ENCODE assay signal across 8 mouse cellular contexts in genomic region chr16:4881400-4882351, GRCm38 (mm10). TPM values are rescaled to one million over a fixed set of nuclear protein-coding genes. Genes with fewer than 3 reads are reported as not detected.
DNase-seq lines count a peak whose midpoint lies in the region; TF ChIP-seq lines count a peak whose summit lies in the region.

No protein-coding gene starts in this region.

- 87% methylated on average over 10 of the region's 10 CpGs for WGBS in macrophage (ENCODE audit: missing documents)
- WGBS in cerebellum, adult 2 months, result 47% methylated on average over 10 of the region's 10 CpGs

- peaks cover 36% of the 10 kb centered on the region for H3K79me2 ChIP-seq in macrophage (ENCODE audit: inconsistent target)

- DNase-seq in layer of hippocampus, adult 2 months (ENCODE audit: low spot score in 2 of 2), result no peak
- DNase-seq in layer of hippocampus, adult 9-10 months (ENCODE audit: low spot score), result no peak
- DNase-seq in induced T-regulatory cell, adult 2 months (ENCODE audit: low read depth), result peak; percentile 57
- DNase-seq in layer of hippocampus, postnatal 14 days (ENCODE audit: low spot score in 2 of 2), result no peak
- no peak for DNase-seq in adrenal gland, adult 2 months
- DNase-seq in cerebellum, adult 2 months, result no peak

- no peaks in the 10 kb centered on the region for H3K36me3 ChIP-seq in macrophage (ENCODE audit: inconsistent target)

- no peak for TF ChIP-seq CTCF in layer of hippocampus, adult 2 months (conservative IDR thresholded peaks at IDR 0.05)
- no peak for TF ChIP-seq CTCF in cerebellum, adult 2 months (IDR thresholded peaks at IDR 0.05; ENCODE audit: borderline replicate concordance, insufficient read depth, low read depth, low read length)

- H3K27ac ChIP-seq in layer of hippocampus, adult 2 months, result peak overlapping the region; percentile 99
- peak overlapping the region; percentile 99 for H3K27ac ChIP-seq in brown adipose tissue, adult 24 weeks (replicated peaks; ENCODE audit: low read depth, low read length)
- H3K27ac ChIP-seq in macrophage, result peak overlapping the region; percentile 93
- H3K27ac ChIP-seq in cerebellum, adult 2 months (ENCODE audit: insufficient read depth, low read length), result no peak overlapping the region

- peaks cover 13% of the 10 kb centered on the region for H3K4me1 ChIP-seq in brown adipose tissue, adult 24 weeks (ENCODE audit: control insufficient read depth, insufficient read depth, insufficient read length, low read length)
- H3K4me1 ChIP-seq in cerebellum, adult 2 months (ENCODE audit: control insufficient read depth, insufficient read depth, low read length), result peaks cover 18% of the 10 kb centered on the region

- H3K4me3 ChIP-seq in layer of hippocampus, adult 2 months, result peak overlapping the region; percentile 76
- peak overlapping the region; percentile 83; the same call in 1 of the 2 replicates for H3K4me3 ChIP-seq in brown adipose tissue, adult 24 weeks (ENCODE audit: insufficient read depth, low read depth, low read length)
- peak overlapping the region; percentile 71 for H3K4me3 ChIP-seq in macrophage (ENCODE audit: inconsistent target)
- no peak overlapping the region for H3K4me3 ChIP-seq in cerebellum, adult 2 months (replicated peaks; ENCODE audit: insufficient read depth, low read depth, low read length)

- no peak for TF ChIP-seq POLR2A in cerebellum, adult 2 months (IDR thresholded peaks at IDR 0.05; ENCODE audit: borderline replicate concordance, insufficient read depth, low read length)

- no peaks in the 10 kb centered on the region for H3K27me3 ChIP-seq in cerebellum, adult 2 months (ENCODE audit: control insufficient read depth, insufficient read depth, low read length)

RNA-seq across cellular contexts. Expression of gene Ubald1, which starts 1.6 kb away (rescaled TPM):
- total RNA-seq in layer of hippocampus, adult 2 months (2021), result 10 to 100 TPM; 95.8 to 96.4 TPM
- polyA plus RNA-seq in brown adipose tissue, adult 24 weeks (2012; ENCODE audit: insufficient read depth, insufficient read length, missing spikeins), result 14.2 and 16.7 TPM in 2 replicates
- 100 to 1,000 TPM in 2 of 26 experiments, 10 to 100 TPM in 23, 1 to 10 TPM in 1; 3.7 to 120 (median 34.7) TPM for total RNA-seq in macrophage (2018; cell fraction: chromatin; rRNA removed)
- 100 to 1,000 TPM in 5 of 26 experiments, 10 to 100 TPM in 21; 45.7 to 109 (median 70.5) TPM for total RNA-seq in macrophage (2018; cell fraction: cytosol; rRNA removed)
- 100 to 1,000 TPM in 2 of 26 experiments, 10 to 100 TPM in 24; 10.2 to 113 (median 35.9) TPM for total RNA-seq in macrophage (2018; cell fraction: nucleus; rRNA removed)
- 64.4 to 75.7 TPM (median 71.8 TPM) in 3 replicates for polyA plus RNA-seq in macrophage (2018)
- 10 to 100 TPM; 80.1 to 84.6 TPM for total RNA-seq in layer of hippocampus, postnatal 14 days (2021)
- 10 to 100 TPM; 32.8 to 37.8 TPM for total RNA-seq in adrenal gland, adult 2 months (2021)
- 59.7 and 68.0 TPM in 2 replicates for polyA plus RNA-seq in adrenal gland, adult 2 months (2012; rRNA removed)
- polyA plus RNA-seq in cerebellum, adult 2 months (2012; rRNA removed), result 57.9 and 63.5 TPM in 2 replicates

RNA-seq across cellular contexts. Expression of gene Mgrn1, which starts 4.4 kb away (rescaled TPM):
- total RNA-seq in layer of hippocampus, adult 2 months (2021), result 100 to 1,000 TPM; 211 to 212 TPM
- polyA plus RNA-seq in brown adipose tissue, adult 24 weeks (2012; ENCODE audit: insufficient read depth, insufficient read length, missing spikeins), result 50.6 and 52.6 TPM in 2 replicates
- 100 to 1,000 TPM in 22 of 26 experiments, 10 to 100 TPM in 4; 72.2 to 417 (median 122) TPM for total RNA-seq in macrophage (2018; cell fraction: chromatin; rRNA removed)
- total RNA-seq in macrophage (2018; cell fraction: cytosol; rRNA removed), result 100 to 1,000 TPM in 2 of 26 experiments, 10 to 100 TPM in 24; 76.5 to 108 (median 88.0) TPM
- 100 to 1,000 TPM in 6 of 26 experiments, 10 to 100 TPM in 20; 55.3 to 179 (median 81.7) TPM for total RNA-seq in macrophage (2018; cell fraction: nucleus; rRNA removed)
- 62.2 to 84.4 TPM (median 68.4 TPM) in 3 replicates for polyA plus RNA-seq in macrophage (2018)
- total RNA-seq in layer of hippocampus, postnatal 14 days (2021), result 100 to 1,000 TPM; 190 to 194 TPM
- 10 to 100 TPM; 79.3 to 87.4 TPM for total RNA-seq in adrenal gland, adult 2 months (2021)
- polyA plus RNA-seq in adrenal gland, adult 2 months (2012; rRNA removed), result 134 and 157 TPM in 2 replicates
- polyA plus RNA-seq in cerebellum, adult 2 months (2012; rRNA removed), result 243 and 248 TPM in 2 replicates

RNA-seq across cellular contexts. Expression of gene 4930562C15Rik, which starts 46.5 kb away (rescaled TPM):
- not detected for total RNA-seq in layer of hippocampus, adult 2 months (2021)
- not detected in 2 replicates for polyA plus RNA-seq in brown adipose tissue, adult 24 weeks (2012; ENCODE audit: insufficient read depth, insufficient read length, missing spikeins)
- 1 to 10 TPM in 4 of 26 experiments, under 1 TPM in 14, not detected in 8; 0.21 to 2.2 (median 0.64) TPM for total RNA-seq in macrophage (2018; cell fraction: chromatin; rRNA removed)
- under 1 TPM in 16 of 26 experiments, not detected in 10; 0.03 to 0.37 (median 0.11) TPM for total RNA-seq in macrophage (2018; cell fraction: cytosol; rRNA removed)
- 1 to 10 TPM in 2 of 26 experiments, under 1 TPM in 12, not detected in 12; 0.11 to 1.1 (median 0.50) TPM for total RNA-seq in macrophage (2018; cell fraction: nucleus; rRNA removed)
- 0.16 TPM in 1 of 3 replicates, not detected in the others for polyA plus RNA-seq in macrophage (2018)
- not detected for total RNA-seq in layer of hippocampus, postnatal 14 days (2021)
- not detected for total RNA-seq in adrenal gland, adult 2 months (2021)
- not detected in 2 replicates for polyA plus RNA-seq in adrenal gland, adult 2 months (2012; rRNA removed)
- 0.08 TPM in 1 of 2 replicates, not detected in the other for polyA plus RNA-seq in cerebellum, adult 2 months (2012; rRNA removed)

RNA-seq across cellular contexts. Expression of gene Nudt16l1, which starts 56.9 kb away (rescaled TPM):
- total RNA-seq in layer of hippocampus, adult 2 months (2021), result 10 to 100 TPM; 79.1 to 79.6 TPM
- 34.4 and 43.4 TPM in 2 replicates for polyA plus RNA-seq in brown adipose tissue, adult 24 weeks (2012; ENCODE audit: insufficient read depth, insufficient read length, missing spikeins)
- 10 to 100 TPM; 12.9 to 50.6 (median 28.1) TPM for total RNA-seq in macrophage (2018; cell fraction: chromatin; rRNA removed)
- total RNA-seq in macrophage (2018; cell fraction: cytosol; rRNA removed), result 10 to 100 TPM; 24.5 to 63.6 (median 37.5) TPM
- total RNA-seq in macrophage (2018; cell fraction: nucleus; rRNA removed), result 10 to 100 TPM; 14.8 to 50.2 (median 28.0) TPM
- 17.1 to 56.6 TPM (median 39.4 TPM) in 3 replicates for polyA plus RNA-seq in macrophage (2018)
- total RNA-seq in layer of hippocampus, postnatal 14 days (2021), result 10 to 100 TPM; 75.5 to 77.1 TPM
- total RNA-seq in adrenal gland, adult 2 months (2021), result 10 to 100 TPM; 50.6 to 67.6 TPM
- polyA plus RNA-seq in adrenal gland, adult 2 months (2012; rRNA removed), result 125 and 130 TPM in 2 replicates
- 102 and 104 TPM in 2 replicates for polyA plus RNA-seq in cerebellum, adult 2 months (2012; rRNA removed)
